Mouse (Mus musculus) liver, embryonic 14.5 days (tissue): Measurements from ENCODE around the gene Agtpbp1. TPM values are rescaled to one million over a fixed set of nuclear protein-coding genes. Genes with fewer than 3 reads are reported as not detected.

Experiments
- ATAC-seq: fragments of 200-750 bp; cut with Nextera tagmentation; 2 replicates; pipeline ENCODE4 v1.8.0; 2017; ENCODE audit warnings: moderate number of reproducible peaks, mild to moderate bottlenecking, moderate library complexity; ENCODE audit not compliant: insufficient read depth
- DNase-seq, 3 experiments: peaks; one replicate each; pipeline ENCODE4 v3.0.0-alpha.2; 2012 to 2013; ENCODE audit warnings: low read depth in 3 of 3, low spot score in 3 of 3
- H3K27ac ChIP-seq: fragments of 300-500 bp; sonication (generic); 2 replicates; pipeline ENCODE4 v1.5.1; 2014; ENCODE audit warnings: moderate library complexity, mild to moderate bottlenecking, control low read depth, inconsistent platforms
- H3K27me3 ChIP-seq: fragments of 300-500 bp; sonication (generic); 2 replicates; pipeline ENCODE4 v1.6.1; 2014; ENCODE audit warnings: mild to moderate bottlenecking, low read length, moderate library complexity; ENCODE audit not compliant: control insufficient read depth, insufficient read depth
- H3K36me3 ChIP-seq: fragments of 300-500 bp; sonication (generic); replicated peaks from 2 replicates; pipeline ENCODE4 v1.6.1; 2014; ENCODE audit warnings: low read depth; ENCODE audit not compliant: control insufficient read depth, insufficient read depth
- H3K4me1 ChIP-seq, 2 experiments: fragments of 200-500 bp in 1 of 2; fragments of 300-500 bp in 1 of 2; sonication (generic) in 1 of 2; replicated peaks; 2 replicates each; pipeline ENCODE4 v1.6.1; 2012 to 2014; ENCODE audit warnings: antibody characterized with exemption in 1 of 2, inconsistent platforms in 1 of 2, low read length in 1 of 2; ENCODE audit not compliant: control insufficient read depth in 2 of 2, insufficient read depth in 2 of 2
- H3K4me2 ChIP-seq: fragments of 300-500 bp; sonication (generic); 2 replicates; pipeline ENCODE4 v1.6.1; 2014; ENCODE audit warnings: low read depth, mild to moderate bottlenecking, control low read depth, moderate library complexity
- H3K4me3 ChIP-seq, 2 experiments: fragments of 200-500 bp in 1 of 2; fragments of 300-500 bp in 1 of 2; sonication (generic) in 1 of 2; 2 replicates each; pipeline ENCODE4 v1.5.1; 2012 to 2014; ENCODE audit warnings: low read depth in 2 of 2, low read length in 2 of 2, mild to moderate bottlenecking in 2 of 2, control low read depth in 1 of 2, inconsistent platforms in 1 of 2, moderate library complexity in 1 of 2; ENCODE audit not compliant: insufficient read depth in 1 of 2
- H3K9ac ChIP-seq: fragments of 300-500 bp; sonication (generic); replicated peaks from 2 replicates; pipeline ENCODE4 v1.6.1; 2014; ENCODE audit warnings: mild to moderate bottlenecking, control low read depth, moderate library complexity
- H3K9me3 ChIP-seq: fragments of 300-500 bp; sonication (generic); 2 replicates; pipeline ENCODE4 v1.6.1; 2016; ENCODE audit warnings: low read length, mixed read lengths; ENCODE audit not compliant: control insufficient read depth
- CTCF ChIP-seq: IDR thresholded peaks from 2 replicates; pipeline ENCODE4 v1.5.1; 2016; ENCODE audit warnings: antibody characterized with exemption, low read depth, control low read depth
- EP300 ChIP-seq: IDR thresholded peaks from 2 replicates; pipeline ENCODE4 v1.6.1; 2016; ENCODE audit warnings: antibody characterized with exemption, low read depth
- WGBS: fragments of 180-500 bp; shearing (Covaris S2); extraction: QIAGEN DNeasy Blood & Tissue Kit; methylation state at CpG from one replicate; pipeline ENCODE4 v1.1.7; 2014; ENCODE audit not compliant: insufficient replicate concordance; 5-methylcytosine and 5-hydroxymethylcytosine counted together
- polyA plus RNA-seq, 2 experiments: library from polyadenylated mRNA; depleted of rRNA in 1 of 2; stranded (reverse) in 1 of 2; unstranded in 1 of 2; fragments of >200 nt; fragmentation: Nextera tagmentation in 1 of 2; extraction: Ambion mirVana in 1 of 2; gene quantifications; 2 replicates each; pipeline versions ENCODE4 v1.2.1 to v1.2.3; 2012 to 2014

The Agtpbp1 gene
- polyA plus RNA-seq, 2 experiments = 4.8 to 10.3 TPM

DNA sequence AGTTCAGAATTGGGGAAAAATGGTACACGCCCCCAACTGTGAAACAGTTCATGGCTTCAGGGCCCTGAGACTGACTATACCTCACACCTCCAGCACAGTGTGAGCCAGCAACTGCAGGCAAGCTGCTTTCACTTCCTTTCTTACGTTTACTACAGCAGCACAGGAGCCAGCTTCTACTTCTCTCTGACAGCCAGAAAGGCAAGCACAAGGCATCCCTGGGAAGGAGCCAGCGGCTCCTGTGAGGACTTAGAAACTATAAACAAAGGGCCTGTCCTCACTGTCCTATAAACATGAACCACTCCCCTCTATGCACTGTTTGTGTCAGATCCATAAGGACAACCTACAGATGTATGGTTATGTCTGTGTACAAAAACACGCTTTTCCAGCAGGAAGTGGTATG, 76.4 kb downstream of the Agtpbp1 start:
- ATAC-seq (no peak), DNase-seq (no peak)
- Histone ChIP-seq H3K9me3 (no peaks in the 10 kb centered on the region), H3K4me3 (no peak overlapping the region), H3K27me3 (no peaks in the 10 kb centered on the region), H3K36me3 (peaks cover 3% of the 10 kb centered on the region), H3K9ac (no peak overlapping the region), H3K4me2 (no peak overlapping the region), H3K4me1 (no peaks in the 10 kb centered on the region), H3K27ac (no peak overlapping the region)
- no peak for TF ChIP-seq EP300
- TF ChIP-seq CTCF = no peak
- 68% methylated on average over 4 of the region's 4 CpGs for WGBS

- Histone ChIP-seq H3K36me3 (no peaks in the 10 kb centered on the region; the same call in 1 of the 2 replicates), H3K4me1 (no peaks in the 10 kb centered on the region), H3K4me2 (no peak overlapping the region), H3K27ac (no peak overlapping the region), H3K9me3 (no peaks in the 10 kb centered on the region), H3K9ac (no peak overlapping the region), H3K4me3 (no peak overlapping the region), H3K27me3 (no peaks in the 10 kb centered on the region)
- no peak for ATAC-seq
- TF ChIP-seq EP300 (no peak), CTCF (no peak)
- 62% methylated on average over 1 of the region's 1 CpGs for WGBS
- no peak for DNase-seq
These were observed 78.6 kb downstream of the Agtpbp1 start for GRCm38 (mm10) chr13:59506450-59506849.

DNA sequence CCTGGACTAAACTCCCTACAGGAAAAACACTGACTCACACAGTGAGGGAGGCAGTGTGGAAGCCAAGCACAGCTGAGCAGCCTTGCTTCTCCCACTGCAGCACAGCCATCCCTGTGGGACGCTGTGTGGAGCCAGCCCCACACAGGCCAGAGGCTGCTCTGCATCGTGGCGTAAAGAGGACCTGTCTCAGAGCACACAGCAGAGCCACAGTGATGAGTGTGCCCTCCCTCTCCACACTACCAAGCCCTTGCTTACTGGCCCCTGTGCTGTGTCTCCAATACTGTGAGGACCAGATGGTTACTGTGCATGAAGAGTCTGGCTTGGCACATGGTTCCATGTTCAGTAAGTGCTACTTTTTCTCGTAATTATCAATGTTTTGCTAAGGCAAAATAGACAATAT, 79.2 kb downstream of the Agtpbp1 start:
- Histone ChIP-seq H3K27ac (no peak overlapping the region), H3K9me3 (no peaks in the 10 kb centered on the region), H3K27me3 (no peaks in the 10 kb centered on the region), H3K9ac (no peak overlapping the region), H3K4me3 (no peak overlapping the region), H3K4me2 (no peak overlapping the region), H3K4me1 (no peaks in the 10 kb centered on the region), H3K36me3 (no peaks in the 10 kb centered on the region; the same call in 1 of the 2 replicates)
- TF ChIP-seq CTCF (no peak), EP300 (no peak)
- ATAC-seq (no peak), DNase-seq (no peak)
- 73% methylated on average over 4 of the region's 4 CpGs for WGBS

- H3K36me3 ChIP-seq = peaks cover 4% of the 10 kb centered on the region
- ATAC-seq = no peak
- TF ChIP-seq CTCF (no peak), EP300 (no peak)
- H3K27ac ChIP-seq = no peak overlapping the region
- DNase-seq = no peak
- H3K9me3 ChIP-seq = no peaks in the 10 kb centered on the region
- H3K9ac ChIP-seq = no peak overlapping the region
- 78% methylated on average over 4 of the region's 4 CpGs for WGBS
- no peak overlapping the region for H3K4me3 ChIP-seq
- H3K27me3 ChIP-seq = no peaks in the 10 kb centered on the region
- H3K4me1 ChIP-seq = peaks cover 0 to 2% of the 10 kb centered on the region in 2 experiments; a peak in 1 of 4 replicates
- H3K4me2 ChIP-seq = no peak overlapping the region
These were observed 81.4 kb downstream of the Agtpbp1 start for GRCm38 (mm10) chr13:59503581-59503980.

DNA sequence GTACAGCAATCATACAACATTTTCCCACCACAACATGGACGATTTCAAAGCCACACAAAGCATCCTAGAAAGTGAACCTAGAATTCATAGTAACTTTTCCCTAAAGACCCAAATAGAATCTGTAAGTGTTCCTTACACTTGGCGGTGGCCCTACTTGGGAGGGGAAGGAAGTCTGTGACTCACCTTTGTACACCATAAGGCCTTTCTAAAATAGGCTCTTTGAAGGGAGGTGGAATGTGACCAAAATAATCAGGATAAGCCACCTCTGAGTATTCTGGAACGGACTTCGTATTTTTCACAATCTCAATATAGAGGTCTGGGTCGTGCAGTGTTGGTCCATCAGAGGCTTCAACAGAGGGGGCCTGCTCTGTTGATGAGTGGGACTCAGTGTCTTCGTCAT, 85.2 kb downstream of the Agtpbp1 start:
- Histone ChIP-seq H3K4me3 (no peak overlapping the region), H3K4me1 (peaks cover 0 to 2% of the 10 kb centered on the region in 2 experiments; a peak in 2 of 4 replicates), H3K9ac (no peak overlapping the region), H3K36me3 (peaks cover 8% of the 10 kb centered on the region), H3K4me2 (no peak overlapping the region), H3K27me3 (no peaks in the 10 kb centered on the region), H3K9me3 (no peaks in the 10 kb centered on the region), H3K27ac (no peak overlapping the region)
- TF ChIP-seq CTCF = no peak
- no peak for TF ChIP-seq EP300
- 73% methylated on average over 6 of the region's 6 CpGs for WGBS
- DNase-seq = no peak
- no peak for ATAC-seq
